Mouse (Mus musculus): ENCODE measurements around the gene Idua.
"Not testable (repeated sequence)": the region's sequence is repeated elsewhere in the genome, so short reads cannot be mapped to it uniquely, and the experiment has no call there.

Idua gene

DNA sequence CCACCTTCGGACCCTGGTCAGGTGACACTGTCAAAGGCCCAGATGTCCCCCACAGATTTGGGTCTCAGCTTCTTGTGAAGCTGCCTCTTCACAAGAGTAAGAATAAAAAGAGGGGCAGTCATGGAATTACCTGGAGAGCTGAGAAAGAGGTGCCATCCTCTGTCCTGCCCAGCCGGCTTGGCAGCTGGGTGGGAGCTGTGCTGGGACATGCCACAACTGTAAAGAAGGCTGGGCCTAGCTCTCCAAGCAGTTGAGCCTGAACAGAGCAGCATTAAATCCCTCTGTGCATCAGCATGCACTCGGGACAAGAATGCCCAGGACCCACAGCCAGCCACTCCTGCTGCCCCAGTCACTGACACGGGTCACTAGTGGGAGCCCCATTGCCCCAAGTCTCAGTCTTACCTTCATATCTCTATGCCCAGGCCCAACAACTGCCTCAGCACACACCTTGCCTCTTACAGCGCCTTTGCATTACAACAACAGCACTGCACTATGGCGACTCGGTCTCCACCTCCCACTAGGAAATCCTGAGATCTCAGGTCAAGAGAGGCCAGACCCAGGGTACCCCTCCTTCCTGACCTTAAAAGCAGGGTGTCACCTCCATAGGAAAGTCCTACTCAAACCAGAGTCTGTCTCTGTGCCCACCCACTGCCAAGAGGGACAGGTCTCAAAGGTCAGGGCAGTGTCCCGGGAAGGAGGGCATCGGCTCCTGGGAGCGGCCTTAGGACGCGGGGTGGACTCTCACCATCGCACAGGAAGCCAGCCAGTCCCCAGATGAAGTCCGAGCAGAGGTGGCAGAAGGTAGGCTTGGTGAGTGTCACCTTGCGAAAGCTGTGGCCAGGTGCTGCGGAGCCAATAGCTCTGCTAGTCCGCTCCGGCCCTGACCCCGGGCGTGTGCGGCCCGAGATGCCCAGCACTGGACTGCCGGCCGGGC lies at the start of gene Idua:
TSS of gene Idua (plus strand) at position 634 of the 934 bp plus-strand sequence.
- no peak for DNase-seq (ENCODE audit: low spot score)

DNA sequence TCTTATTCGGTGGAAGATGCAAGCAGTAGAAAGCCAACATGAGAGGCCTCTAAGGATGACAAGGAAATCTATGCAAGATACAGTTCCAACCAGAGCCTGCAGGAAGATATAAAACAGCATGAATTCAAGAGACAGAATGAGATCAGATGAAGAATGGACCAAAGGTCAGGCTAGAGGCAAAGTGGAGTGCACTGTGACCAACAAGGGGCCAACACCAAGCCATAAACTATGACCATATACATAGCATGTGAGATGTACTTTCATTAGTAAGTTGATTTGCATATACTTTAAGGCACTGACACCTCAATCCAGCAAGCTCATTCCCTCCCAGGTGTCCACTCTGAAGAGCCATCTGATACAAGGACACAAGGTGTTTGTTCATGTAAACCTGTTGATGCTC lies 49.7 kb upstream of the Idua start:
- no peak for DNase-seq (ENCODE audit: low spot score)

DNA sequence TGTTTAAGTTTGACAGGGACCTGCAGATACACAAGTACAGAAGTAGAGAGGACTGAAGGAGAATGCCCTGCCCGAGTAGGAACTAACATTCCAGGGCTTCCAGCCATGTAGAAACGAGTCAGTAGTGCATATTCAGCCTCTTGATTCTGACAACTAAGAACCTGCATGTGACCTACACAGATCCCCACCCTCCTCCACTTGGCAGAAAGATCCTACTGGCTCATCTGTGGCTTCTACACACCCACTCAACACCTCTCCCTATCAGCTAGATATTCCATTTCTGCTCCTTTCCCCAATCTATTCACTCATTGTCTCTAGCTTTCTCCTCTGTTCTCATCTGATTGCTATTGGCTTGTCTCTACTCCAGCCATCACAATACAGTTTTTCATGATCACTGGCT lies 38.3 kb upstream of the Idua start:
- no peak for DNase-seq (ENCODE audit: low spot score)

DNA sequence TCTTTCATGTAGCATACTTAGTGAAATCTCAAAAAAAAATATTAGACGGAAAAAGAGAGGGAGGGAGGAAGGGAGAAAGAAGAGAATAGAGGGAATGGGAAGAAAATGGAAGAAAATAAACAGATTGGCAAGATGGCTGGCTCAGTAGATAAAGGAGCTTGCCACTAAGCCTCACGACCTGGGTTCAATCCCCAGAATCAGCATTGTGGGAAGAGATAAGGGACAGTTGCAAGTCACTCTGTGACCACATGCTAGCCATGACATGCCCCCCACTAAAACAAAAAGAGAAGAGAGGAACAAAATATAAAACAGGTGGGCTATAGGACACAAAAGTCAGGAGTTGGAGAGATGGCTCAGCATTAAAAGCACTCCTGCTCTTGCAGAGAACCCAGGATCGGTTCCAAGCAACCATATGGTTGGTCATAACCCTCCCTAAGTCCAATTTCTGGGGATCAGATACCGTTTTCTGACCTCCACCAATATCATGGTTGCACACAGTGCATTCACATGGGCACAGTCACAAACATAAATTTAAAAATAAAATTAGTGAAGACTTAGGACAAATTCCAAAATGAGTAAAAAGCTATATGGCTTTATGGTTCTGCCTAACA lies 34.0 kb upstream of the Idua start:
- DNase-seq (ENCODE audit: low spot score) = no peak

DNA sequence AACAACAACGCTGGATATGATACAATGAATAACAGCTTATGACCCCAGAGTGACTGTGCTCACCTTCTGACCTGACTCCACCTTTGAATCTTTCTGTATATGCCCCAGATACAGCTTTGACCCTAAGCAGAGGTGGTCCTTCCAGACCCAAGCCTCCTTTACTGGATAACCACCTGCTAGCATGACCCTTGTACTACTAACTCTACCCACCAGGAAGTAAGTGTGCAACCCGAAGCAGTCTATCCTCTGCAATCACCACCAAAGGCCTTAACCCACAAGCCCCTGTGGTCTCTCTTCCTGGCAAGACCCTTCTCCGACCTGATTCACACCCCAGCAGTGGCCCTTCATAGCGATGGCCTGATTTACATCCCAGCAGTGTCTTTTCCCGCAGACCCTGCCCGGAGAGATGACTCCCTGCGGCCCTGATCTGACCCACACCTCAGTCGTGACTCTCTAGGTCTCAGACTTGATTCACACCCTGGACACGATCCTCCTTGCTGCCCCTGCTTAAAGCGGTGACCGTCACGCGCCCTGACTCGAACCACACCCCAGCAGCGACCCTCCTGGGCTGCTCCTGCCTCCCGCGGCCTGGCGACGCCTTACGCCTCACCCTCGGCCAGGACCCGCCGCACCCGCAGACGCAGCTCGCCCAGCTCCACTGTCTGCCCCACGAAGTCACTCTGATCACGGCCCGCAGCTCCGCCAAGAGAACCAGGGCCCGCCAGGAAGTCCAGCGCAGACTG lies 31.1 kb upstream of the Idua start:
- DNase-seq (ENCODE audit: low spot score) = no peak

DNA sequence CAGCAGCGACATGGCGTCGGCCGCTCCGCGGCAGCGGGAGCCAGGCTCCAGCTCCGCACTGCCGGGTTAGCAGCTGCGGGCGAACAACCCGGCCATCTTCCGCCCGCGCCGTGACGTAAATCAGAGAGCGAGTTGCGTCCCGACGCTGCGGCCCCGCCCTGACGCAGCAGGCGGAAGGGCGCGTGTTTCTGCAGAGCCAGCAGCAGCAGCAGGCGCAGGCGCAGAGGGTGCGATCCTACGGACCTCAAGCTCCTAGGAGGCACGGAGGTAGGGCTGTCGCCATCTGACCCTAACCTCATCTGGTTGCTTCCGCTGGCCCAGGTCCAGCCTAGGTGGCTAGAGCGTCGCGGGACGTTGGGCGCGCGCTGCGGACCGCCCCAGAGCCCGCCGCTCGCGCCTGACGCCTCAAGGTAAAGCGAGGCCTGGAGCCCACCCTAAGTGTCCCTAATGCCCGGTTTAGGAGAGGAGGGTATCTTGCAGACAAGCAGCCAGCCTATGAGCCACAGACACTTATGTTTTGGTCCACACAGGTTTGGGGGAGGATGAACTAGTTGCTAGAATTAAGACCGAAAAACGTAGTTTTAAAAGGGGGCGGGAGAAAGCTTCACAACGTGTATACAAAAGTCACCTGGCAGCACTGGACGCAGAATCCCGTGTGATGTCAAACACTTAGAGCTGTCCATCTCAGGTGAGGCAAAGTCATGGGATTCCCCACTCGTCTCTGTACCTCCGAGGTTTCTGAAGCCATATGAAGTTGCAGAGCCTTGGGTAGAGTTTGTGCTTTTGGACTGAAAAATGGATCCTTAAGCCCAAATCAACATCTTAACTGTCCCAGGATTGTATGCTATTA lies 30.3 kb upstream of the Idua start, which contains the start of the genes Gak and Tmem175:
TSS of gene Gak (minus strand) at position 122 of the 850 bp plus-strand sequence.
TSS of gene Tmem175 (plus strand) at position 137 of the 850 bp plus-strand sequence.
- DNase-seq (ENCODE audit: low spot score) = peak; percentile 81

DNA sequence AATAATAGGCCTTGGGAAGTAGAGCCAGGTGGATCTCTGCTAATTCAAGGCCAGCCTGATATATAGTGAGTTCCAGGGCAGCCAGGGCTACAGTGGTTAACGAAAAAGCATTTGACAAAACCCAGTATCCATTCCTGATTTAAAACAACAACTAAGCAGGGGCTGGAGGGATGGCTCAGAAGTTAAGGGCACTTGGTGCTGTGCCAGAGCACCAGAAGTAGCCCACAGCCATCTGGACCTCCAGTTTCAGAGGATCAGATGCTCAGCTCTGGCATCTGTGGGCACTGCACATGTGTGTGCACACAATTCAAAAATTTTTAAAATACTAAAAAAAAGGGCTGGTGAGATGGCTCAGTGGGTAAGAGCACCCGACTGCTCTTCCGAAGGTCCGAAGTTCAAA lies 26.5 kb upstream of the Idua start:
- DNase-seq (ENCODE audit: low spot score) = no peak

DNA sequence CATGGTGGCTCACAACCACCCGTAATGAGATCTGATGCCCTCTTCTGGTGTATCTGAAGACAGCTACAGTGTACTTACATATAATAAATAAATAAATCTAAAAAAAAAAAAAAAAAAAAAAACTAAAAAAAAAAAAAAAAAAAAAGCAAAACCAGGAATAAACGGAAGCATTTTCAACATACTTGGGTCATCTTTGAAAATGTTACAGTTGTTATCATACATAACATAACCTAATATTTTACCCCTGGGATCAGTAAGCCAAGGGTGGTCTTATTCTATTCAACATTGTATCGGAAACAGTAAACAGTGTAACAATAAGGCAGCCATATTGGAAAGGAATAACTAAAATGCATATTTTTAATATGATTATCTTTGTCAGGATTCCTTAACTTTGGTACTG lies 26.0 kb upstream of the Idua start:
- DNase-seq (ENCODE audit: low spot score) = not testable (repeated sequence)

DNA sequence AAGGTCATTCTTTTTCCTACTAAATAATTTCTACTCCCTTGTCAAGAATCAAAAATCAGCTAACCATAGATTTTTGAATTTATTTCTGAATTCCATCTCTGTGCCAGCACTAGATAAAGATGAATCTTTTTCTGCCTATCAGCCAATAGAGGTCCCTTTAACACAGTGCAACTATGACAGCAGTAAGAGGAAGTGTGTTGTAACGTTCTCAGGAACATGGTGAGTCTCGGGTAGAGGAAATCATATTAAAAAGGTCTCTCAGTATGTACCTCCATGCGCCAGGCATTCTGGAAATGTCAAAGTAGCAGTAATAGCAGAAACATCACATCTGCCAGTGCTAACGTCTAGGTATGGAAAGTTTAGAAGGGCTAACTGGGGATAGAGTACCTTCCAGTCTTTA lies 24.0 kb upstream of the Idua start:
- no peak for DNase-seq (ENCODE audit: low spot score)

DNA sequence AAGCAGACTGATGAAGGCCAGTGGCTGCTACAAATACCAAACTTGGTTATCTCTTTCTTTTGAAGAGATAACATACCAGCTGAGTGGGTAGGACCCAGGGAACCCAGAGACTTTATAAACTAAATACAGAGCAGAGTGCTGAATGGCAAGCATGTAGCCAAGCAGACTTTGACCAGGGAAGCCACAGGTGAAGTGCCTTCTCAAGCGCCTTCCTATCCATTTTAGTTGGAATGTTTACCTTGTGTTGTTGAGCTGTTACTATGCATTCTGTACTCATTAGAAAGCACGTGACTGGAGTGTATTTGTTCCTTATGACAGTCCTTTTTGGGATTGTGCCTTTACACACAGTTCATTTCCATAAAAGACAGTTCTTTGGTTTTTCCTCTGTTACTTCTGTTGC lies 16.5 kb upstream of the Idua start:
- no peak for DNase-seq (ENCODE audit: low spot score)

DNA sequence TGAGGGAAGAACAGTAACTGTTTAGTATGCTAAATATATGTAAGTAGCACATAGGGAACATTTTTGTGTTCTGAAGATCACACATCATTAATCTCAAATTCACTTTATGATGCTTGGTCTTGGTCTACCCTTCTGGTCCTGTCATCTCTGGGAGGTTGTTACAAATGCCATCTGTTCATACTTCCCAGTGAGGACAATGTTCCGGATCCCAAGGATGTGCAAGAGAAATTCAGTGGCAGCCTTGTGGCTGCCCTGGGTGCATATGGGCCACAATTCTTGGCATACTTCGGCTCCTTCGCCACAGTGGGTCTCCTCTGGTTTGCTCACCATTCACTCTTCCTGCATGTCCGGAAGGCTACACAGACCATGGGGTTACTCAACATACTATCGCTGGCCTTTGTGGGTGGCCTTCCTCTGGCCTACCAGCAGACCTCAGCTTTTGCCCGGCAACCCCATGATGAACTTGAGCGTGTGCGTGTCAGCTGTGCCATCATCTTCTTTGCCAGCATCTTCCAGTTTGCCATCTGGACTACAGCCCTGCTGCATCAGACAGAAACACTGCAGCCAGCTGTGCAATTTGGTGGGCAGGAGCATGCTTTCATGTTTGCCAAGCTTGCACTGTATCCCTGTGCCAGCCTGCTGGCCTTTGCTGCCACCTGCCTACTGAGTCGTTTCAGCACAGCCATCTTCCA lies 14.3 kb upstream of the Idua start:
- no peak for DNase-seq (ENCODE audit: low spot score)

DNA sequence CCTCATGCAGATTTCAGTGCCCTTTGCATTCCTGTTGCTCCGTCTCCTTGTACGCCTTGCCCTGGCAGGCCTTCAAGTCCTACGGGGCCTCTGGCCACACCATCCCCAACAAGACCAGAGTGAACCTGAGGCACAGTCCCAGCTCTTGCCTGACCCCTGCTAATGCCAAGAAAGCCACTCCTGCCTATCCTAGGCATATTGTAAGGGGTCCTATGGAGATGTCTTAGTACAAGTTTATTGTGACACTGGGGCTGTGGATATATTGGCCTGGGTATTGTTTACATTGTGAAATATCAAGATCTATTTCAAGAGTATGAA lies 13.8 kb upstream of the Idua start:
- no peak for DNase-seq (ENCODE audit: low spot score)

DNA sequence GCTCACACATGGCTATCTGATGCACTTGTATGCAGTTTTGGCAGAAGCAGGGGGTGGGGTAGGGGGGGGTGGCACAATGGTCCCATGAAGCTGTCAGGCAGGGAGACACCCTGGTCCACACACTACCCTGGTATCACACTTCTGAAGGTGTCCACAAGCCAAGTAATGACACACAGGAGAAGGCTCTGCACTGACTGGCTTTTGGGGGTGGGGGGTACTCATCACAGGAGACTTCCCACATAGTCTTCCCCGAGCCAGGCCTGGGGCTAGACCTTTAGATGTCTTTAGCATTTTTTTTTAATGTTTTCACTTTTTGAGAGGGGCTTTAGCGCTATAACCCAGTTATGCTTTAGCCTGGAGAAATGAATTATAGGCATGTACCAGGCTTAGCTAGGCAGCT lies 12.8 kb upstream of the Idua start:
- DNase-seq (ENCODE audit: low spot score) = no peak

DNA sequence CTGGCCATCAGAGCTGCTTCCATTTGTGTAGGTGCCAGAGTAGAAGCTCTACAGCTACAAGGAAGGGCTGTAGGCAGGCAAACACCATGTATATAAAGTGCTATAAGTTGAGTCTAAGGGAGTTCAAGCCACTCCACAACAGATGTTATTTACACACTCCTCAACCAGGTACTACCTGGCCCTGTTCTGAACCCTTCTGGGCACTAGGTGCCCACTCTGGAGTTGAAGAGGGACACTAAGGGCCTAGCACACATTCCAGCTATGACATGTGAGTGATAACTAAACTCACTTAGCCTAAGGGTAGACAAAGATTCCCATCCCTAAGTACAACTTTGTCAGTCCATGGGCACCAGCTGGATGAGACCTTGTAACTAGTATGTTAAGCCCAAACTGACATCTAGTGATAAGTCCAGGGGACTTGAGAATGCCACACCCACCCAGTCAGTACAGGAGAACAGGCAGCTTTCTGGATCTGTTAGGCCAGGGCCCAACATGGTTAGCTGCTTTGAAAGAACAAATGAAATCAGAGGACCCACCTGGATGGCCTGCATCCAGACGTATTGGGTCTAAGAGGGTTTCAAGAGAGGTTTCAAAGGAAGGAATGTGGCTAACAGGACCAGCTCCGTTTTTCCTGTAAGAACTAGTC lies 12.2 kb upstream of the Idua start:
- no peak for DNase-seq (ENCODE audit: low spot score)

DNA sequence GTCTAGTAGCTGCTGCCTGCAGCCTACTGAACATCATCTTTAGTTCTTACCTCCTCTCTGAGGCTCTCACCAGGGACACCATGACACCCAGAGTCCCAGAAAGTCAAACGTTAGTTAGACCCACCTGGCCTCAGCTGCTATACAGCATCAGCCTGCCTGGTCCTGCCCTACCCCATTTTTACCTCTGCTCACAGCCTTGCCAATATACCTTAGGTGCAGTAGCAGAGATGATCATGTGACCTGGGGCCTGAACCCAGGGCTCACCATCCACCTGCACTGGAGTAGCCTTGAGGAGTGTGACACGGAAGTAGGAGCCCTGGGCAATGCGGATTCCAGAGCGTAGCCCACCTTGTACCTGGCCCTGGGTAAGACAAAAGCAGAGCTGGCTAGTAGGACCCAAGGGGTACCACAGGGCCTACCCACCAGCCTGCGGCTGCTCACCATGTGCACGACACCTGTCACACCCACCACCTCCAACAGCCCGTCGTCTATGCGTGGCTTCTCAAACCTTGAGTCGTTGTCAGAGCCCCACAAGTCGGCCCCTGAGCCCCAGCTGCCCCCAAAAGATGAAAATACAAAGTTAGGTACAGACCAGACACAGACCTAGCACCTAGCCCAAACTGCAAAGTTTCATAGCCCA lies 11.1 kb upstream of the Idua start:
- DNase-seq (ENCODE audit: low spot score) = no peak

DNA sequence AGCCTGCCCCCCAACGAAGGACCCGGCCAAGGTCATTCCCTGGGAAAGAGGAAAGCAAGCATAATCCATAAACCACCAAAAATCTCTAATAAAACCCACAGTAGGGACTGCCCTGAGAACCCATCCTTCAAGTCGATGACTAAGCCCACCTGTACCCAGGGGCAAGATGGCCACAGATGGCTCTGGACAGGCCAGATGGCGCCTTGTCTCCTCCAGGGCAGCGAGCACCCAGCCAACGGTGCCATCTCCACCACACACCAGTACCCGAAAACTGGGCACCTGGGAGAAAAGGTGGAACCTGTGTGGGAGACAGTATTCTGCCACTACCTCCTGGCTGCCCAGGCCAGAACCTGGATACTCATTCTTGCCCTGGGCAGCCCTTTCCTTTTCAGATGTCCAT lies 9.8 kb upstream of the Idua start:
- no peak for DNase-seq (ENCODE audit: low spot score)

DNA sequence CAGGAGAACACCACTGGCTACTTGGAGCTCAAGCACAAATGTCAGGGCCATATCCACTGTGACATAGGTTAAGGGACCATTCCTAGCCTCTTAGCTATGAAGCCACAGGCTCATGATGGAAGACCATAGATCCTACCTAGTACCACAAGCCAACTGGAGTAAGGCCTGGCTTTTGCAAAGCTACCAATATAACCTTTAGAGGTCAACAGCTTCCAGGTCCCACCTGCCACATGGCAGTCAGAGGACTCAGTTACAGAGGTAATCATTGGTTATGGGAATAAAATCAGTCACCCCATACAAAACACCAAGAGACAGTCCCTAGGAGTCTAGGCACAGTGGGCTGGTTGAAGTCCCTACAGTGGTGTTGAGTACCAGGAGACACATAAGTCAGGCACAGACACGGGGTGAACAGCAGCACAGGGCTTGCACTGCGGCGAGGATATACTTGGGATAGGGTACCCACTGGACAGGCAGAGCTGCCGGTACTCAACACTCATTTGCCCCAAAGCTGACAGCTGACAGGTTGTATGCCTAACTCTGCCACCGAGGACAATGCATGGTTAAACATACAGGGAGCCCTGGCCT lies 8.9 kb upstream of the Idua start:
- DNase-seq (ENCODE audit: low spot score) = no peak

DNA sequence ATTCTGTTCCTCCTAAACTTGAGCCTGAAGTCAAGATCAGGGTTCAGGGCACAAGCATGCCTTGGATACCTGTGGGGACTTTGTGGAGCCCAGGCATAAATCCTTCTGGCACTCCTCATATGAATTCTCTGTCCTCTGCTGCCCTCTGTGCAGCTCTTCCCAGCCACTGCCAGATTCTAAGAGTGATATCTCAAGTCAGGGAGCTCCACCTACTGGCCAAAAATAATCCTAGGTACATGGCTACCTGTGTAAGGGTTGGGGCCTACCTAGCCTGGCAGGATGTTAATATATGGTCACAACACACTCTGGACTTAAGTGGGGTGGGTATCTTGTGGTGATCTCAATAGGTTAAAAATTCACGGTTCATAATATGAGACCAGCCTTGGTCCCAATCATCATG lies 8.3 kb upstream of the Idua start:
- no peak for DNase-seq (ENCODE audit: low spot score)

DNA sequence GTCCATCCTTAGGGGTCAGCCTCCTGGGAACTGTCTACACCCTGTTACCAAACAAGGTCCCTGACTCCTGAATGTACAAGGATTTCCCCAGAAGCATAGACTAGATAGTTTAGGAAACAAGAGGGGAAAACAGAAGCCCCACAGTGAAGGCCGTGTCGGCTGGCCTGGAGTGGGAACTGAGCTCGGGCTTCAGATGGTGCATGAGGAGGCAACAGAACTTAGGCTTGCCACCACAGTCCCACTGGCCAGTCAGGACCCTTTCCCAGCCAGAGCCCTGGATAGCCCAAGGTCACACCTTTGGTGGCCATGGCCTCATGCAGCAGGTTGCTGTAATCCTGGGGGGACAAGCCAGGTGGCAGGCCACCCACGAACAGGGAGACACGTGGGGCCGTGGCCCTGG lies 6.8 kb upstream of the Idua start:
- DNase-seq (ENCODE audit: low spot score) = no peak

DNA sequence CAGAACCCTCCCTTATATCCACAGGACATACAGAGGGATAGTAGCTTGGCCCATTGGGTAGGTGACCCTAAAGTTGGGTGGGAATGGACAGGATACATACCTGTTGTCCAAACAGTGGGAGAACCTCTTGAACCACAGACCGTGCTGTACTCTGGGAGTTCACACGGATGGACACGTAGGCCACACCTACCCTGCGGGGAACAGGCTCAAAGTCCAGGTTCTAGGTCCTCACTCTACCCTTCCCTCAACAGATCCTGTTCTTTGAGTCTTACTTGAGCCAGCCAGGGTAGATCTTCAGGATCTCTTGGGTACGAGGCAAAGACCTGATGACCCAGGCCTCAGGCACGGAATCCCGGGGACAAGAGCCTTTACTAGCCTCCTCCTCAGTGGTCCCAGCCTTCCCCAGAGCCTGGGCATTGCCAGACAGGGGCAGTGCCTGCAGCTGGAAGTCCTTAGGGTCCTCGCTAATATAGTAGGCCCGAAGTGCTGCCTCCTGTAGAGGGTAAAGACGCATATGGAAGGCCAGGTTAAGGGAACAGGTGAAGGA lies 5.6 kb upstream of the Idua start:
- DNase-seq (ENCODE audit: low spot score) = no peak

Measured in ovary, postnatal 10 days (tissue).